Mouse (Mus musculus): Measurements from ENCODE around the gene Gpr61.

The Gpr61 gene

DNA sequence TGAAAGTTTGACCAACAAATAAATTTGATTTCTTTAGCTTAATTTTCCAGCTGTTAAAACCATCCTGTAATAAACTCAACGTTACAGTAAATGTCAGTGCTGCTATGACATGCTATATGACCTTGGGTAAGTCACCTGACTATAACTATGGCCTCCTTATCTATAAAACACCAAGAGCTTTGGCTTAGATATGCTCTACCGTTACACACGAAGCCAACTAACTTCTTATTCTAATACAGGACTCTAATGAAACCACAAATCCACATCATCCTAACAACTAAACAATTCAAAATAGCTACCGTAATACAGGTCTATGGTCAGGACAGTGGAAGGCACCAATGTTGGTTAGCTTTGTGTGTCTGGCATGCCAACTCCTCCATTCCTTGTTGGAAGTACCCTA, 24.9 kb downstream of the Gpr61 start:
- no peak for DNase-seq (ENCODE audit: low spot score in 2 of 2)

DNA sequence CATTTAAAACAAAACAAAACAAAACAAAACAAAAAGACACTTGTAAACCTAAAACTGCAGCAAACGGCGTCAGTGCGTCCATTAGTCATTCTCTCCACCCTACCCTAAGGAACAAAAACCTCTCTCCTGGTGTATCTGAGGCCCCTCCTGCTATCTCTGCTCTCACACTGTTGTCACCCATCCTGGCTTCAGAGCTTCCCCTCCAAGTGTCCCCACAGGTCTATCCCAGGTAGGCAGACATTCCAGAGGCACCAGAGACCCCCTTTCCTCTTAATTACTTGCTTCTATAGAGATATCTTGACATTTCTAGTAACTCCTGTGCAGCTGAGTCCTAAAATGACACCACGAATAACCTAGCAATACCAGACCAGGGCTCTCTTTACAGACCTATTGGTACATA, 25.3 kb downstream of the Gpr61 start:
- no peak for DNase-seq (ENCODE audit: low spot score in 2 of 2)

GRCm38 (mm10) chr3:108128520-108128919, 26.2 kb downstream of the Gpr61 start:
- no peak for DNase-seq (ENCODE audit: low spot score in 2 of 2)

DNA sequence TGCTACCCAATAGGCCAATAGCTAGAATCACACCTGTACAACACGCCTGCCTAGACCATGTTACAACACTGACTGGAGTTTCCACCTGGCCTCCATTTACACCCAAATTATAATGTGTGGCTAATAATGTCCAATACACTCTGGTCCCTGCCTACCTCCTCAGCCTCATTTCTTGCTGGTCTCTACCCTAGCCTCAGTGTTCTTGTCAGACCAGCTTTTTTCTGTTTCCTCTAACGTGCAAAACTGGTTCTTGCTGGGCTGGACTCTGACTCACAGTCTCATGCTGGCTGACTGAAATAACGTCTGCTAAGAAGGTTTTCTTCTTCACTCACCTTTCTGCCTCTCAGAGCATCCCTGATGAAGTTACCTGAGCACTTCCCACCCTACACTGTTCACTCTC, 28.4 kb downstream of the Gpr61 start:
- no peak for DNase-seq (ENCODE audit: low spot score in 2 of 2)

DNA sequence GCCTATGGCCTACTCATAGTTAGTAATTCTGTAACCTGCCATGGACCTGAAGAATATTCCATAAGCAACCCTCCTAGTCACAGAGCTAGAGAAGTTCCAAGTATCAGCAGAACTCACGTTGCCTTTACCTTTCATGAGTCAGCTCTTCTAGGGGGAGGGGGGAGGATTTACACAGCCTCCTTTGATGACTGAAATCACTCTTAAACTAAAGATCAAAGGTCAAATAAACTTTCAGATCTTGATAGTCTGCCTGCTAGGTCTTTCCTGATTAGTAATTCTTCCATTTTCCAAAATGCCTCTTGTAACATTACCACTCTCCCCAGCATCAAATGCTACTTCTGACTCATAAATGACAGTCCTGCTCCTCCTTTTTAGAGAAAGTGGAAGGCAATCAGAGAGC, 30.6 kb downstream of the Gpr61 start:
- DNase-seq (ENCODE audit: low spot score in 2 of 2): no peak

- DNase-seq (ENCODE audit: low spot score in 2 of 2): no peak
These were observed 31.4 kb downstream of the Gpr61 start for GRCm38 (mm10) chr3:108123242-108123641.

GRCm38 (mm10) chr3:108121101-108121500, 33.6 kb downstream of the Gpr61 start:
- DNase-seq (ENCODE audit: low spot score in 2 of 2): no peak

GRCm38 (mm10) chr3:108117465-108117864, 37.2 kb downstream of the Gpr61 start:
- no peak for DNase-seq (ENCODE audit: low spot score in 2 of 2)

GRCm38 (mm10) chr3:108113591-108114289, 40.9 kb downstream of the Gpr61 start:
- no peak for DNase-seq (ENCODE audit: low spot score in 2 of 2)

DNA sequence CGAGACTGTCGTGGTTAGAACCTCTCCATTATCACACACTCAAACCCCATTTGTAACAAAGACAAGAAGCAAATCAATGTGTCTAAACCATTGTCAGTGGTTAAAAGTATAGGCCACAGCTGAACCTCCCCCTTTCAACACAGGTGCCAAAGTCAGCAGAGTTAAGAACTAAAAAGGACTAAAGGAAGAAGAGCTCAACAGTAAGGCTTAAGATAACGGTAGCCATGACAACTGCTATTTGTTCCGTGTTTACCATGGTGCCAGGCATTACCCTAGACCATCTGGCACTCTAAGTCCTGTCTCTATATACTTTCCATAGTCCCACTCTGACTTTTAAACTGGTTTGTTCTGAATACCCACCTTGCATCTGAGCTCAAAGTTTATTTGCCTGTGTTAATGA, 42.0 kb downstream of the Gpr61 start:
- DNase-seq (ENCODE audit: low spot score in 2 of 2): no peak

- DNase-seq (ENCODE audit: low spot score in 2 of 2): no peak
These were observed 42.4 kb downstream of the Gpr61 start for GRCm38 (mm10) chr3:108112246-108112645.

DNA sequence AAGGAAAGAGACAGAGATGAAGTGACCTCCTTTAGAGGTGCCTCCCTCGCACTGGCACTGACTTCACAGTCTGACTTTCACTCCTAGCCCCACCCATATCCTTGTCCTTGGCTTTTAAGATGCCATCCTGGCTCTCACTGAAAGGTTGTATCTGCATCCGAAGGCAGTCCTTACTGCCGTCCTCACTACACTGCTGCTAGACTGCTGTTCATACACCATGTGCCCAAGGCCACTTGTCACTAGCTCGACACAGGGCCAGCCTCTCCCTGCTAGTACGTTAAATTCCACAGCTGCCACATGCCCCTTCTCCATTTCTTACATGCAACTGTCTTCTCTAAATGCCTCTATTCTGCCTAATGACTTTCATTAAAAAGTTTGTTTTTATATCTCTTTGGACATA, 43.4 kb downstream of the Gpr61 start:
- no peak for DNase-seq (ENCODE audit: low spot score in 2 of 2)

- no peak for DNase-seq (ENCODE audit: low spot score in 2 of 2)
These were observed 49.4 kb downstream of the Gpr61 start for GRCm38 (mm10) chr3:108105281-108105680.

- DNase-seq (ENCODE audit: low spot score in 2 of 2): no peak
These were observed 52.6 kb downstream of the Gpr61 start for GRCm38 (mm10) chr3:108102075-108102474.

- no peak for DNase-seq (ENCODE audit: low spot score in 2 of 2)
These were observed 53.1 kb downstream of the Gpr61 start for GRCm38 (mm10) chr3:108101594-108101993.

All from cerebellum, postnatal 4 days (tissue).